Mouse (Mus musculus) testis, adult 2 months (tissue): Measurements from ENCODE around the gene Zmat5. TPM values are rescaled to one million over a fixed set of nuclear protein-coding genes. Genes with fewer than 3 reads are reported as not detected.

Experiments
- H3K27ac ChIP-seq: fragments of 200-500 bp; 2 replicates; pipeline ENCODE4 v1.5.1; 2012; ENCODE audit warnings: low read depth, low read length; ENCODE audit not compliant: control insufficient read depth, insufficient read depth
- H3K27me3 ChIP-seq: fragments of 200-500 bp; 2 replicates; pipeline ENCODE4 v1.6.1; 2012; ENCODE audit warnings: mild to moderate bottlenecking, low read length, moderate library complexity; ENCODE audit not compliant: control insufficient read depth, insufficient read depth
- H3K36me3 ChIP-seq: fragments of 200-500 bp; 2 replicates; pipeline ENCODE4 v1.6.1; 2012; ENCODE audit warnings: mild to moderate bottlenecking, low read length; ENCODE audit not compliant: control insufficient read depth, insufficient read depth
- H3K4me1 ChIP-seq: fragments of 200-500 bp; 2 replicates; pipeline ENCODE4 v1.6.1; 2012; ENCODE audit warnings: low read length; ENCODE audit not compliant: control insufficient read depth, insufficient read depth
- H3K4me3 ChIP-seq: fragments of 200-500 bp; 2 replicates; pipeline ENCODE4 v1.5.1; 2012; ENCODE audit warnings: low read depth, mild to moderate bottlenecking, low read length, moderate library complexity, mixed read lengths; ENCODE audit not compliant: control insufficient read depth
- CTCF ChIP-seq: fragments of 200-500 bp; IDR thresholded peaks from 2 replicates; pipeline ENCODE4 v1.5.1; 2012; ENCODE audit warnings: low read depth, mild to moderate bottlenecking, inconsistent platforms, low read length, moderate library complexity; ENCODE audit not compliant: control insufficient read depth, insufficient read depth, insufficient replicate concordance
- POLR2A ChIP-seq: fragments of 200-500 bp; IDR thresholded peaks from 2 replicates; pipeline ENCODE4 v1.6.1; 2012; ENCODE audit warnings: low read depth, mild to moderate bottlenecking, inconsistent platforms, low read length, moderate library complexity; ENCODE audit not compliant: control insufficient read depth
- polyA plus RNA-seq: library from polyadenylated mRNA; depleted of rRNA; stranded (reverse); fragments of >200 nt; gene quantifications from 2 replicates; pipeline ENCODE4 v1.2.3, GENCODE M21; 2012

Gene Zmat5
- polyA plus RNA-seq, 1 experiment: 27.4 TPM

DNA sequence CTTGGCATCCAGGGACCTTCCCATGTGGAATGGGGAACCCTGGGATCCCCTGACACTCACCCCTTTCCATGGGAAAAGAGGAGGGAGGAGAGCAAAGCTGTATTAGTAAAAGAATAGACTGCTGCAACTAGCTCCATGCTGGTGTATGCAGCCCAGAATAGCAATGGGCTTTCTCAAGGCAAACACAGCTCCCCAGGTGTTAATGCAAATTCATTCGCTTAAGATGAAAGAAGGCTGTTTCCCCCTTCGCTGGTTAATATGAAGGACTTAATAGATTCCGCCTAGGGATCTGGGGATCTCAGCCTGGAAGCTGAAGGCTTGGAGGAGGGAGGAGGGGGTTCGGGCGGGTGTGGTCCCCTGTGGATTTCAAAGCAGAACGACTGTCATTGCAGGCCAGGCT, 57.5 kb downstream of the Zmat5 start:
- Histone ChIP-seq H3K4me3 (no peak overlapping the region), H3K27me3 (no peaks in the 10 kb centered on the region), H3K27ac (no peak overlapping the region), H3K36me3 (no peaks in the 10 kb centered on the region), H3K4me1 (peaks cover 3% of the 10 kb centered on the region; the same call in 1 of the 2 replicates)
- no peak for TF ChIP-seq POLR2A
- no peak for TF ChIP-seq CTCF

DNA sequence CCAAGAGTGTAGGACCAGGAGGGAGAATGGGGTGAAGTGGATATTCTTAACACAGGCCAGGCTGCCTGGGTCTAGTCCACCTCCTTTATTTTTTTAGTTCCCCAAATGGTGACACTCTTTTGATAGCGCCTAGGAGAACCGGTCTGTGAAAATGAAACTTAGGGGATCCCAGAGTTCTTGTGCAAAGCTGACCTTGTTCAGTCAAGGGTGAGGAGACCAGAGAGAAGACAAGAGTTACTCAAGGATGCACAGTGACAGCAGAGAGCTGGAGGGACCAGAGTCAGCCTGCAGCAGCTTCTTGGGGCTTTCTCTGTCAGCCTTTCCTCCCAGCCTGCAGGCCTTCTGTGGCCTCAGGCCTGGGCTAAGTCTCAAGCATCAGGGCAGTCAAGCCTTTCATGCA, 58.0 kb downstream of the Zmat5 start:
- TF ChIP-seq CTCF: no peak
- TF ChIP-seq POLR2A: no peak
- Histone ChIP-seq H3K36me3 (no peaks in the 10 kb centered on the region), H3K27me3 (no peaks in the 10 kb centered on the region), H3K4me1 (peaks cover 3% of the 10 kb centered on the region; the same call in 1 of the 2 replicates), H3K27ac (no peak overlapping the region), H3K4me3 (no peak overlapping the region)

DNA sequence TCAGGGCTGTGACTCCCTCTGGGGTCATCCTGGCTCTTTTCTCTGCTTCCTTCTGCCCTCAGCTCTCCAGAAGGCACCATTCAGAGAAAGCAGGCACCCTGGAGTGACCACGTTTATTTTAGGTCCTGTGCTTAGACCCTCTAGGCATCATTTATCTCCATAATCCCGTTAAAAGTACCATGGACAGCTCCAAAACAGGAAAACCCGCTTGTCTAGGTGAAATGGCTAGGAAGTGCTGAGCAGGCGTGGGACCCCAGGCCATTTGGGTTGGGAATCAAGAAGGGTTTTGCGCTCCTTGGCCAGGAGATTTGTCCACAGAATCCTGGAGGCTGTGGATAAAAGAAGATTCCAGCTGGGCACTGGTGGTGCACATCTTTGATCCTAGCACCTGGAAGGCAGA, 59.2 kb downstream of the Zmat5 start:
- no peak overlapping the region for H3K27ac ChIP-seq
- H3K4me1 ChIP-seq: peaks cover 3% of the 10 kb centered on the region; the same call in 1 of the 2 replicates
- H3K36me3 ChIP-seq: no peaks in the 10 kb centered on the region
- no peaks in the 10 kb centered on the region for H3K27me3 ChIP-seq
- no peak for TF ChIP-seq CTCF
- TF ChIP-seq POLR2A: no peak
- no peak overlapping the region for H3K4me3 ChIP-seq

DNA sequence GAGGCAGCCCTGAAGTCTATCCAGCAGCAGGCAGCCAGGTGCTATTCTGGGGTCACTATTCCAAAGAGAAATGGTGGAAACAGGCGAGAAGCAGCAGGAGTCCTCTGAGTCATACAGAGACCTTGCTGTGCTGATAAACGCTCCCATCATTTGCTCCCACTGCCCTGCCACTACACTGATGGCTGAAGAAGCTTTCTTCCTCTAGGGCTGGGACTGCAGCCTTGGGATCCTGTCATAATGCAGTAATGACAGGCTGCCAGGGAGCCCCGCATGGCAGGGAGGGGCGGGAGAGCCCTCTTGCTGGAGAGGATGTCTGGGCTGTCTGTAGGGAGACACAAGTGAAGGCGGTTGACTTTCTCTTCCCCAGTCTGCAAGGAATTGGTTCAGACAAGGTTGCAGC, 60.0 kb downstream of the Zmat5 start:
- H3K27me3 ChIP-seq: no peaks in the 10 kb centered on the region
- H3K4me3 ChIP-seq: no peak overlapping the region
- TF ChIP-seq CTCF (no peak), POLR2A (no peak; the same call in 1 of the 2 replicates)
- H3K36me3 ChIP-seq: no peaks in the 10 kb centered on the region
- H3K27ac ChIP-seq: no peak overlapping the region
- peaks cover 3% of the 10 kb centered on the region; the same call in 1 of the 2 replicates for H3K4me1 ChIP-seq

DNA sequence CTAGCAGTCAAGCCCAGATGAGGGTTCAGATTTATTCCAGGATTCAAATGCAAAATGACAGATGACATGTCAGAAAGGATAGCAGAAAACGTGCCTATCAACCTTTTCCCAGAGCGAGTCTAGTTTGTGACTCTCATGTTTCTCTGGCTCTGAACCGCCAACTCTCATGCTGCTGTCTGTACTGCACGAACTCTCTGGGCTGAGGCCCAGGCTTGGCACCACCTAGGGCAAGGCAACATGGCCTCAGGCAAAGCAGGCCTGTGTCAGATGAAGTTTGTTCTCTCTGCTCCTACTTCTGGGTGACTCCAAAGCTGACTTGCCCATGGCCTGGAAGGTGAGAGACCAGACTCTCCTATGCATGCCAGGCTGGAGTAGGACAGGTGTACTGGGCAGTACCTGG, 63.9 kb downstream of the Zmat5 start:
- no peaks in the 10 kb centered on the region for H3K27me3 ChIP-seq

DNA sequence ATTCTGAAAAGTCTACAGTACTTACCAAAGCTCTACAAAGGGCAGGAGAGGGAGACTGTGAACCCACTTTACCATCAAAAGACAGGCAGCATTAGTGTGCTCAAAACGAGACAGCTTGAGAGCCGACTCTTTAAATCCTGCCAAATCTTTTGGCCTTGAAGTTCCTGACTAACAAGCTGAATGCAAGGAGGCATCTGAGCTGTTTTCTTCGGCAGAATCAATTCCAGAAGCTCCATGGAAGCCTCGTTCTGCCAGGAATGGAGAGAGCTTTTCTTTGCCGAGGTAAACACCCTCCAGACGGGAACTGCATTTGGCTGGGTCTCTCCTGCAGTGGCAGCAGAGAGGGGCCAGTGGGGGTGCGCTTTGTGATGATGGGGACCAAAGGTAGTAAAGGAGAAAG, 64.8 kb downstream of the Zmat5 start:
- Histone ChIP-seq H3K36me3 (no peaks in the 10 kb centered on the region; the same call in 1 of the 2 replicates), H3K4me3 (no peak overlapping the region), H3K27ac (no peak overlapping the region), H3K27me3 (no peaks in the 10 kb centered on the region), H3K4me1 (no peaks in the 10 kb centered on the region; the same call in 1 of the 2 replicates)
- TF ChIP-seq POLR2A (no peak), CTCF (no peak)

More for the DNA sequence above, 63.9 kb downstream of the Zmat5 start:
- Histone ChIP-seq H3K4me3 (no peak overlapping the region), H3K27ac (no peak overlapping the region), H3K4me1 (no peaks in the 10 kb centered on the region; the same call in 1 of the 2 replicates), H3K36me3 (no peaks in the 10 kb centered on the region; the same call in 1 of the 2 replicates)
- TF ChIP-seq CTCF (no peak), POLR2A (no peak)

DNA sequence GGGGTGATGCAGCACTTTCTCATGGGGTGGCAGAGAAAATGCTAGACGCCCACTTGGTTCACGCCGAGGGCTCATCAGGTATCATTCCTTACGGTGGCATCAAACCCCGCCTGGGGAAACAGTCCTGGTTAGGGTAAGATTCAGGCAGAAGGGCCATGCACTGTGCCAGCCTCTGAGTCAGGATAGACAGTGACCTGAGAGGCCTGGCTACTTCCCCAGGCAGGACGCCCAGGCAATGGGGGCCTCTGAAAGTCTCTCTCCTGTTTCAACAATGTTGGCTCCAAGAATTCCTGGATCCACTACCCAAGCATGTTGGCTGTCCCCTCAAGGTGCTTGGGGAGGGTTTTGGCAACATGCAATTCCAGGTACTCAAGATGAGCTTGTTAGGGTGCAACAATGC, 65.4 kb downstream of the Zmat5 start:
- no peaks in the 10 kb centered on the region for H3K27me3 ChIP-seq
- no peaks in the 10 kb centered on the region; the same call in 1 of the 2 replicates for H3K4me1 ChIP-seq
- TF ChIP-seq POLR2A (no peak), CTCF (no peak)
- no peak overlapping the region for H3K27ac ChIP-seq
- no peak overlapping the region for H3K4me3 ChIP-seq
- no peaks in the 10 kb centered on the region; the same call in 1 of the 2 replicates for H3K36me3 ChIP-seq

DNA sequence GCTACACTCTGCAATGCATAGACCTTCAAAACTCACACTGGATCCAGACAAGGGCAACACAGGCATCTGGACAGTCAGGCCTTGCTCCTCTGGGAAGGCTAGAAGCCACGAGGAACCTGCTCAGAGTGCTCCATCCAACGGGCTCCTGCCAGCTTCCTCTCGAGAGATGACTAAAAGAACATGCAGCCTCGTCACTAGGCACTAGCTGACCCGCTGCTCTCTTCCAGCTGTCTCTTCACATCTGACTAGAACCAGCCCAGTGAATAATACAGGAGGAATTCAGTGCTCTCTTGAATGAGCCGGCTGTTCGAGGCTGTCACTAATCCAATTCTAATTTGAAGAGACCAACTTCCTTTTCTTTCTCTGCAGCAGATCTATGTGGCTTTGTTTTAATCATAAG, 67.3 kb downstream of the Zmat5 start:
- TF ChIP-seq POLR2A (no peak), CTCF (no peak)
- H3K36me3 ChIP-seq: no peaks in the 10 kb centered on the region; the same call in 1 of the 2 replicates
- no peaks in the 10 kb centered on the region for H3K27me3 ChIP-seq
- H3K27ac ChIP-seq: no peak overlapping the region
- no peaks in the 10 kb centered on the region; the same call in 1 of the 2 replicates for H3K4me1 ChIP-seq
- no peak overlapping the region for H3K4me3 ChIP-seq
